Mouse (Mus musculus): ENCODE data around the gene Pdgfc.

Pdgfc gene

DNA sequence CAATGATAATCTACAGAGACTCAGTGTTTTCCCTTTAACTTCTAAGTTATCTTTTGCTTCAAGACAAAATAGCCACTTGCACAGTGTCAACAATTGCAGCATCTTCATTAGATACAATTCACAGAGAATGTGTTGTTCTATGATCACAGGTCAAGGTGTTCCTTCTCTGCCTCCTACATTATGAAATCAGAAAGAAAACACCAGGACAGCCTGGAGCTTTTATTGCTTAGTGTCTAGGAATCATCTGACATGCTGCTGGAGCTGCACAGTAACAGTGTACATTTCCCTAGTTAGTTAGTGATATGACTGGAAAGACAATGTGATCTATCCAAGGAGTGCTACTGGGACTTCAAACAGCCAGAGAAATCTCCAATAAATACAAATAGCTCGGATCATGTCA lies 118.2 kb downstream of the Pdgfc start:
- no peak for DNase-seq (ENCODE audit: low read depth)

DNA sequence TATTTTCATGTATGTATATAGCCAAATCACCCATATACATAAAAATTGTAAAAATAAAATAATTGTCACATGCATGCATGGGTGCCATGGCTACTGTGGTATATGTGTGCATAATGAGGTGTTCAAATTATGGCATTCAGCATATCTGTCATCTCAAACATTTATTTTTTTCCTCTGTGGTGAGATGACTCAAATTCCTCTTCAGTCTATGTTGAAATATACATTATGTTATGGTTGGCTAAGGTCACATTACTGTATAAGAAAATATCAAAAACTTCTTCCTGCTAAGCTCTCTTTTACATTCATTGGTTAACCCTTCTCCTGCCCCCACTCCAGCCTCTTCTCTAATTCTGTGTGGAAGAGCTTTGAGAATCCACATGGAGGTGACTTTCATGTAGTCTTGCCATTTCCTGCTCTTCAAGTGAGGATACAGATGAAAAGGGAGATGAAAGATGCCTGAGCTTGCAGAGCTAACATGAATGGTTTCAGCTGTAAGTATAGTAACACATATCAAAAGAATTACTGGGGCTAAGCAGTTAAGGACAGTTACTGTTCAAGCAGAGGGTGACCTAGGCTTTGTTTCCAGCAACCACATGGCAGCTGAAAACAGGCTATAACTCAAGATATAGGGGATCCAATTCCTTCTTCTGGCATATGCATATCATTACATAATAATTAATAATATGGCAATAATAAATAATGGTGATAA lies 124.4 kb downstream of the Pdgfc start:
- DNase-seq (ENCODE audit: low read depth) = no peak

DNA sequence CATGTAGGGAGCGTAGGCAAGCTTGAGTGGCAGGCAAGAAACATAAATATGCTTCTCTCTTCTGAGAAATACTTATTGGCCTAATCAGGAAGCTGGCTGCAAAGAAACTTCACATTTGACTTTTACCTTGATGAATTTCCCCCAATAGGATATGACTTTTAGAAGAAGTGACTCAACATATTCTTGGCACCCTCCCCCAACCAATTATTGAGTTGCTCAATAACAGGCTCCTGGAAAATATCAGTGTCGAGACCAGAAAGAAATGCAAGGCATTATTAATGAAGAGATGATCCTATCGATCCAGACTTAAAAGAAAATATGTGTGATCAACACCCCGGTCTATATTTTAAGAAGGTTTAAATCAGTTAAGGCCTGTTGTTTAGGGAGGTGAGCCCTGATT lies 125.9 kb downstream of the Pdgfc start:
- peak; percentile 47 for DNase-seq (ENCODE audit: low read depth)

DNA sequence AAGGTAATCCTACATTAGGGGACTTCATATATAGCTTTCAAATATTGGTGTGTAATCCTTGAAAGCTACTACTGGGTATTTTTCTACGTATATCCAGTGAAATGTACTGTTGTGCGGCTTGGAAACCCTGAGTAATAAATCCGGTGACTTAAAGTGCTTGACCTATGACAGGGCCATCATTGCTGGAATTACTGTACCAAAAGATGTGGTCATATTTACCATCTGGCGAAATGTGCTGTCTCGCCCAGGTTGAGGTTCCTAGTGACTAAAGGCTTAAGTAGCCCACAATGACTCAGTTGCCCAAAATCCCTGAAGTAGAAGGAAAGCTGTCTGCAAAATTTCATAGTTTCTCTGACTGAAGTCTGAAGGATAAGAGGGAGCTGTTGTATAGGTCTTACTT lies 127.9 kb downstream of the Pdgfc start:
- DNase-seq (ENCODE audit: low read depth) = peak; percentile 55

DNA sequence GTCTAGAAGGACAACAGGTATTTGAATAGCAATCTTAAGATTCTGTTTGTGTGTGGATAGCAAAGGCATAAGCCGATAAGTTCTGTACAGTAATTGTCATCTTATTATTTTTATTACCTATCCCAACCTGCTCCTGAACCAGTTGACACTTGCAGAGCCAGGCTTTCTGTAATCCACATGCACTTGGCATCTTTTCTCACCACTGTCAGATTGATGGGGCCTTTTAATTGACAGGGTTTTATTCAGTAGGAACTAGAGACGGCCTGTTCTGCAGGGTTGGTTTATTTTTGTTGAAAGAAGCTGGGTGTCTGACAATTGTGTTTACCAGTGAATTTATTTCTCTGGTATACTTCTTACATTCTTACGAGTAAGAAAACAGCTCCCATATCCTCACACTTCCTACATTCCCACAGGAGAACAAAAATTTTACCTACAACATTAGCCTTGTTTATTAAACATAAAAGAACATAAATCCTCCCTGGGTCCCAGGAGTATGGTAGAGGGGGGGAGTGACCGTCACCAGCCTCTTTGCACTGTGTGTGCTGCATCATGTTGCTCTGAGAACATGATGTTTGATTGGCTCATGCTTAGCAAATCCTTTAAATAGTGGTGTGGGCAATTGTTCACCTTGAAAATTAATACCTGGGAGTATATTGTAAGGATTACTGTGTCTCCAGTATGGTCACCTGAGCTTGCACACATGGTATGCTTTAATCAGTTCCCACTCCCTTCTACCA lies 134.0 kb downstream of the Pdgfc start:
- no peak for DNase-seq (ENCODE audit: low read depth)

DNA sequence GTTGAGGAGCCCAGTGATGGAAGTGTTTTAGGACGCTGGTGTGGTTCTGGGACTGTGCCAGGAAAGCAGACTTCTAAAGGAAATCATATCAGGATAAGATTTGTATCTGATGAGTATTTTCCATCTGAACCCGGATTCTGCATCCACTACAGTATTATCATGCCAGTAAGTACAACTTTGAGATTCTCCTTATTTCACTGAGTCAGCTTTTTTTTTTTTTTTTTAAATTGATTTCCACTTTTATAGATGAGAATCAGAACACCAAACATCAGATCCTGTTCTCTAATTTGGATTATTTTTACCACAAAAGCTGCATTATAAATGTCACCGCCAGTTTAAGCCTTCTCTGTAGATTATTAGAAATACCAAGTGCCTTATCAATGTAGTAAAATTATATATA lies 138.6 kb downstream of the Pdgfc start:
- DNase-seq (ENCODE audit: low read depth) = no peak

DNA sequence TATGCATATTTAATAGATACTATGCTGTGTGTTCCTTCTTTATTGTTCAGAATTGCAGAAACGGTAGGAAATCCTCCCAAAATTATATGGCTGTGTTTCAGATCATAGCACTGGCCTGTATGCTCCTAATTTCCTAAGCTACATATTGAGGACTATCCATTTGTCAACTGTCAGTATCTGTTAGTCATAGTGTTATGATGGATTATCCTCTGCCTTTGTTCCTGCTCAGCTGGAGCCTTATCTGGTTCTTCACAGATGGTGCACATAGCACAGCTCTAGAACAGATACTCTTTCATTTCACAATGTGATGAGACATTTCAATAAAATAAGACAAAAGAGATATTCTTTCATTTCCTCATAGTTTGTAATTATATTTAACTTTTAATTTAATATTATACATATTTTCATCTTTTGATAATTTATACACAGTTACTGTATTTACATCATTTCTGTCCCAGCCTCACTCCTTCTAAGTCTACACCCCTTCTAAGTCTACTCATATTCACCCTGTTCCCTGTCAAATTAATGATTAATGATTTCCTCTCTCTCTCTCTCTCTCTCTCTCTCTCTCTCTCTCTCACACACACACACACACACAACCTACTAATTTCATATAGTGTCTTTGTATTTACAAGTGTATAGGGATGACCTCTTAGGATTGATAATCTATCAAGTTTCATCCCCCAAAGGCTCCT lies 145.2 kb downstream of the Pdgfc start:
- no peak for DNase-seq (ENCODE audit: low read depth)

DNA sequence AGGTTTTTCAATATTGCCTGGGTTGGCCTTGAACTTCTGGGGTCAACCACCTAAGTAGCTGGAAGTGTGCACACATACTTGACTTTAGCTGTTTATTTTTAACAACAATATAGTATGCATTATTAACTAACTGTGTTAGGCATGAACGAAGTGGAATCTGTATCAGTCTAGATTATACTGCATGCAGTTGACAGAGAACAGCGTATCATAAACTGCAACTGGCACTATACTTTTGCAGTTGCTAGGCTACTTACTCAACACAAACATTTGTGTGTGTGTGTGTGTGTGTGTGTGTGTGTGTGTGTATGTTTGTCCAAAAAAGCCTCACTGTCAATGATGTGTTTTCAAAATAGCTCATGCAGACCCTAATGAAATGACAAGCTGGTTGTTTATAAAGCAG lies 160.7 kb downstream of the Pdgfc start:
- DNase-seq (ENCODE audit: low read depth) = no peak

DNA sequence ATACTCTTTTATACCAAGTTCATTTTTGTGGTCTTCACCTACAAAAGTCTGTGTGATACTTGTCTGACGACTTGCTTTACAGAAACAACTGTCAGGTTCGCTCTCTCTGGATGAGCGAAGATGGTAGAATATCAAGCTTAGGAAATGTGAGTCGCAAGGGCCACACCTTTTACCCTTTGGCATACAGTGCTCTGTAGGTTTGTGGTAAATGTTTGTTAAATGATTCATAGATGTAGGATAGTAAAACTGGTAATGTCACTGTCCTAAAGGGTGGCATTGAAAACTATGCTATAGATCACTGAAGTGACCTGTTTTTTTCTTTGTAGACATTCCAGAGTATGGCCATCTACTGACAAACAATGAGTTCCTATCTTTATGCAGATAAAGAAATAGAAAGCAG lies 161.4 kb downstream of the Pdgfc start:
- no peak for DNase-seq (ENCODE audit: low read depth)

DNA sequence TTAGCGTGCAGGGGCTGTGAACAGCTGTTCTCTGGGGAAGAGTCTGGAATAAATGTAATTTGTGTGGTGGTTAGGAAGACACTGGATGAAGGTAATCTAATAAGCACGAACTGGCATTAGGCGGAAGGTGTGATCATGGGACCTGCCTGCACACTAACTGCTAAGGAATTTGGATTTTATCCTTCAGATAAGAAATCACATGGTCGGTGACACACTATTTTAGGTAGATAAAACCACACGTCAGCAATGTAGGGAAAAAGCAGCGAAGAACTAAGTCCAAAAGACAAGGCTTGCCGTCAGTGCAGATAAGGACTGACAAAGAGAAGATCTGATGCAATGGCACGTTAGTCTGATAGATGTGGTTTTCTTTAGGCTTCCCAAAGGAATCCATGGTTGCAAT lies 164.4 kb downstream of the Pdgfc start:
- no peak for DNase-seq (ENCODE audit: low read depth)

DNA sequence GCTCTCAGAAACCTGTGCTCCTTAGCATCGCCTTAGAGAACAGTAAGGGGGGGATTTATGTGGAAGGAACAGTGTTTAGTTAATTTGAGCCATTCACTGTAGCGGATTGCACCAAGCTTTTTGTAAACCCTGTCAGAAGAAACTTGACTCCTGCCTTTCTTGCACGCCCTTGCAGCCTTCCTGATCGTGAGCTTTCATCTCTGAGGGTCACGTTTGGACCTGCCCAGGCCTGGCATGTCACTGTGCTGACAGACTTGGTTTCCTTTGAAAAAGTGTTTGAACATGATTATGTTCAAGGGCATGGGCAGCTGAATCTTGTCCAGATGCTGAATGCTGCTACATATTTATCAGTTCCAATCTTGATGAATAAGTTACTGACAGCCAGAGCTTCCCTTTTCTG lies 169.0 kb downstream of the Pdgfc start:
- DNase-seq (ENCODE audit: low read depth) = no peak

DNA sequence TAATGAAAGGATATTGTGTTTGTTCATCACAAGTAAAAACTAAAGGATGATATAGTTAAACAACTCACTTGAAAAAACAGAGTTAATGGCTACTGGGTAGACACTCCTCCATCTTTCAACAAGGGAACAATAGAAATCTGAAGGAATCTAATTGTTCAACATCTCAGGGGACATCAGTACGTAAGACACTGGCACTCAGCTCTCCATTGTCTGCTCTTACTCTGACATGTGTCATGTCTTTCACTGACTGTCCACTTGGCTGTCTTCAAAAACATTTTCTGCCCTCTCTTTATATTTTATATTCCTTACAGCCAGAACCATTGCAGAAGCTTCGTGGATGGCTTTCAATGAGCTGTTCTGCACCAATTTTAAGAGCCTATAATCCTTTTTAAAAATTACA lies 172.0 kb downstream of the Pdgfc start:
- no peak for DNase-seq (ENCODE audit: low read depth)

DNA sequence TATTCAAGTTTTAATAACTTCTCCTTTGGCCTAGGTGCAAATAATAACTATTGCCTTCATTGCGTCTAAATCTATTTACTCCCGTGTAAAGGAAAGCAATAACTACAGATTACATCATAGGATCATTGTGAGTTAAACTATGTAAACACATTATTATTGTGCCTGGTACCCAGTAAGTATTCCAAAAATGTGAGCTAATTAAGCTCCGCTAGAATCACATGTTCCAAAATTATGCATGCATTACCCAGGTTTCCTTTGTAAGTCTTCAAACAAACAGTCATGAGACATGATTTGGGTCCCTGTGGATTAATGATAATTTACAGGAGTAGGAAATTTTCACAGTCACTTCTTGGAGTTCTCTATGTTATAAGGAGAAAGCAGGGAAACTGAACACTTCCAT lies 174.9 kb downstream of the Pdgfc start:
- no peak for DNase-seq (ENCODE audit: low read depth)

DNA sequence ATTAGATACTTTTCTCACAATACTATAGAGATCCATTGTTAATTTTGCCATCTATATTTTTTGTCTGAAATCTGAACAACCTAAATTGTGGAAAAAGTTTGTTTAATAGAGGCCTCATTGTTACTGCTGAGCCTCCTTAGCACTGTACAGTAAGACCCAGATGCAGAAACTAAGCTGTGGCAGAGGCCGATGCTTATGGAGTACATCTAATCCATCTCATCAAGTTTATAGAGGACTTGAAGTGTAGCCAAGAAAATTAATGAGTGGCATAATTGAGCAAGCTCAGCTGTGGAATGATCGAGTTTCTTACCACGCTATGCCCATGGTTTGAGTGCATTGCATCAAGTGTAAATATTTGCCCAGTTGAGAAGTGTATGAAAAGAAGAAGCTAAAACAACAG lies 175.4 kb downstream of the Pdgfc start:
- DNase-seq (ENCODE audit: low read depth) = no peak

DNA sequence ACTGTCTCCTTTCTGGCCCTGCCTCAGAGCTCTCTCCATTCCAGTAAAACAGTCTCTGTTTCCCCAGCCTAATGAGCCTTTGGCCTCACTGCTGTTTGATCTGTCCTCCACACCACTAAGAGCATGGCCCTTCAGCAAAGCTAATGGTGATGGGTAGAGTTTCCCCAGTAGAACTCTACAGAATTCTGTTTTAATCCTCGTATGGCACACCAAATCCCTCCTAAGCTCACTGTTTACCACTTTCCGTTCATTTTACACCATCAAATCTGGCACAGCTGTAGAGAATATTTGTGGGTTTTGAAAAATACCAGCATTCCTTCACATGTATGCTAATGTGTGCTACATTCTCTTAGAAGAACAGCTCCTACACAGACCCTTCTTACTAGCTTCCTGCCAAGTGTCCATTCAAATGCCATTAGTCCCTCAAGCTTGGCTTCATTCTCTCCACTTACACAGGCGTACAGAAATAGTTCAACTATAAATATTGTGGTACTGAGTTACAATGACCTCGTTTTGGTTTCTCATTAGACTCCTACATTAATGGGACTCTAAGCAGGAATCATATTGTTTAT lies 179.4 kb downstream of the Pdgfc start:
- DNase-seq (ENCODE audit: low read depth) = no peak

DNA sequence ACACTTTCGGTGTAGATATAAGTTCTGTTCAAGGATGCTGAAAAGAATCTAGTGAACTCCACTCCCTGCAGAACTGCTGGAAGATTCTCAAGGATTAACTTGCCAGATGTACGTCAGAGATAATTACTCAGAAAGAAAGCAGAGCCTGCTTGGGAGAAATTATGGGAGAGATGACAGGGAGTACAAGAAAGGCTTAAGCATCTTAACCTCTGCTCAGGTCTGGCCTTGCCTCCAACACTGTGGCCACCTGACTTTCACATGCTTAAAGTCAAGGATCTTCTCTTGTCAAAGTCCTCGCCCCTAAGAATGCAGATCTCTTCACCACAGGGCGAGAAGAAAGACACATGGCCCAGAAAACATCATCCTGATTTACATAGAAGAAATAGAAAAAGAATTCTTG lies 185.5 kb downstream of the Pdgfc start:
- DNase-seq (ENCODE audit: low read depth) = no peak

DNA sequence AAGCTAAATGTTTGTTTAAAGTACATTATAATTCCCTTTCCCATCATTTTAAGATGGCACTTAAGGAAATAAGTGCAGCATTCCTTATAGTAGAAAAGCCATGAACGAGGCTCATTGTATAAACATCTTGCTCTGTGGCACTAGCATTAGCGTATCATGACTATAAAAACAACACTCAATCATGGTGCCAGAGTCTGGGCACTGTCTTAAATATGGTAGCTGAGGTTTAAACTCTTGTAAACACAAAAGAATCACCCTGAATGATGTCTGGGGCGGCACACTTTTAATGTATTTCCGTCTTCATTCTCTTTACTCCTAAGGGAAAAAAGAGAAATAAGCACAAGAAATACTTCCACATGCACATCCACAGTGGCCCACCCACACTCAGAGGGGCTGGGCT lies 192.1 kb downstream of the Pdgfc start:
- no peak for DNase-seq (ENCODE audit: low read depth)

DNA sequence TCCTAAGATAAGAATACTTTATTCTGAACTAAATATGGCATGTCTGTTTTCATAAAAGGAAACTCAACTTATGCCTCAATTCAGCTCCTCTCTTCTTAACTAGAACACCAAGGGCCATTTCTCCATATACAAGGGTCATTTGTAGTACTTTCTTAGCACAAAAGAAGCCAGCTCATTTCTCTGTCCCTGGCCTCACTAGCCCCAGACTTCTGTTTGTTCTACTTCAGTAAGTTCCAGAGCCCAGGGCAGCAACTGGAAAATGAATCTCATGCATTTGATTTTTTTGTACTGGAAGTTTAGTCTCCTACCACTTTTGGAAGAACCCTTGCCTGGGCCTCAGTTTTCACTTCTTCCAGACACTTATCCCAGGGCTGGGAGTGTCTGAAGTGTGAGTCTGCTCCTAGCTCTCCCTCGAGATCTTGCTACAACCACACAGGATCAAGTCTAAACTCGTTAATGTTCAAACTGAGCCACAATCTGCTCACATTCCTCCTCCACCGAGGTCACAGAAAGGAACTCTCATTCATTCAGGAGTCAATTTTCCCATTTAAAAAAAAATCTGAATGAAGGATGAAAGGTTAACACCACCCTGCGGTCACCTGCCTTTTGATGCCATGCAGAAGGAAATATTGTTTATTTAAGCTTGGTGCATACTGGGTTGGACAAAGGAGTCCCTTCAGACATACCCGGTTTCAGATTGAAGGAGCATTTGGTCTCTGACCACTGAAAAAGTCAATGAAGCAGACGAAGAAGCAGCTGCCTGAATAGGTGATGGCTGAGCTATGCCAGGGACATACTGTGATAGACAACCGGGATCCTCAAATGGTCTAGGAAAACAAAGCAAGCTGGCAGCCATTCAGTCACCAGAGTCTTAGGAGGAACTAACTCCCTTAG lies 206.7 kb downstream of the Pdgfc start:
- peak; percentile 11 for DNase-seq (ENCODE audit: low read depth)

DNA sequence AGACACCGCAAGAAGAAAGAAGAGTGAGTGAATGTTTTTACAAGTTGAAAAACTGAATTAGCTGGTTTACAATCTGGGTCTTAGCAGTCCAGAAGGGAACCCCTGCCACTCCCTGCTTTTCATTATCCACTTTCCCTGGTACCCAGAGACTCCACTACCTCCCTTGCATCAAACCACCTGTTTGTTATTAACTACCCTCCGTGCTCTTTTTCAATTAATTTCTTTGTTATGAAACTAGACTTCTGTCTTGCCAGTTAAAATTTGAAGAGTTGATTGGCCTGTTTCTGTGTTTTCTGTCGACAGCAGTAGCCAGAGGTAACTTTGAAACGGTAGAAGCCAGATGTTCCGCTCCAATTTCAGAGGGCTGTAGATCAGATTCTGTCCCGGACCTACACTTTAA lies 207.4 kb downstream of the Pdgfc start:
- no peak for DNase-seq (ENCODE audit: low read depth)

DNA sequence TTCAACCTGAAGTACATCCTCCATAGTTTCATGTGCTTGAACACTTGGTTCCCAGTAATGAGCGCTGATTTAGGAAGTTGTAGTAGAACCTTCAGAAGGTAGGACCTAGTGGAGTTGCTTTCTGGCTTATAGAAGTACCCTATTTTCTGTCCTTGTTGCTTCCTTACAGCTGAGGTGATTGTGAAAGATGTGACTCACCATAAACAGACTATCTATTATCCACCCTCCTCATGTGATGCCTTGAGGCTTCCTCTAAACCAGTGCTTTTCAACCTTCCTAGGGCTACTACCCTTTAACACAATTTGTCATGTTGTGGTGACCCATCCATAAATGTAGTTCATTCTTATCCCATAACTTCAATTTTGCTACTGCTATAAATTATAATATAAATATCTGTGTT lies 226.6 kb downstream of the Pdgfc start:
- no peak for DNase-seq (ENCODE audit: low read depth)

Measured in fibroblast of lung, adult 2 months (primary cell).